8 mouse cellular contexts compared by ENCODE assay signal in genomic region chr10:84019381-84019780, GRCm38 (mm10).
A peak's percentile ranks its signal among the peaks of the same experiment; 100 is the strongest.
DNase-seq lines count a peak whose midpoint lies in the region; ATAC-seq and TF ChIP-seq lines count a peak whose summit lies in the region.

No protein-coding gene starts in this region.

- no peaks in the 10 kb centered on the region for H3K9me3 ChIP-seq in intestine, embryonic 14.5 days (ENCODE audit: control insufficient read depth, low read length)
- H3K9me3 ChIP-seq in intestine, embryonic 16.5 days (ENCODE audit: control insufficient read depth, low read length), result no peaks in the 10 kb centered on the region
- no peaks in the 10 kb centered on the region for H3K9me3 ChIP-seq in kidney, embryonic 16.5 days (ENCODE audit: low read length)
- no peaks in the 10 kb centered on the region for H3K9me3 ChIP-seq in limb, embryonic 14.5 days (ENCODE audit: control insufficient read depth, low read length)
- H3K9me3 ChIP-seq in neural tube, embryonic 13.5 days, result no peaks in the 10 kb centered on the region

- no peak for ATAC-seq in intestine, embryonic 14.5 days (replicated peaks; ENCODE audit: low FRiP score, low TSS enrichment, low read depth)
- ATAC-seq in intestine, embryonic 16.5 days, result no peak
- no peak for ATAC-seq in kidney, embryonic 16.5 days (ENCODE audit: low FRiP score, low TSS enrichment)
- no peak for ATAC-seq in limb, embryonic 14.5 days (ENCODE audit: low FRiP score, low read depth)
- peak; percentile 47; the same call in 1 of the 2 replicates for ATAC-seq in neural tube, embryonic 13.5 days (ENCODE audit: low read depth)

- H3K9ac ChIP-seq in intestine, embryonic 14.5 days (ENCODE audit: low read length), result no peak overlapping the region
- H3K9ac ChIP-seq in intestine, embryonic 16.5 days (ENCODE audit: low read depth, low read length), result no peak overlapping the region
- no peak overlapping the region for H3K9ac ChIP-seq in kidney, embryonic 16.5 days (replicated peaks; ENCODE audit: low read length)
- no peak overlapping the region for H3K9ac ChIP-seq in limb, embryonic 14.5 days (ENCODE audit: low read depth, low read length, severe bottlenecking)
- H3K9ac ChIP-seq in neural tube, embryonic 13.5 days, result no peak overlapping the region

- H3K4me3 ChIP-seq in intestine, embryonic 14.5 days (ENCODE audit: low read depth, low read length), result no peak overlapping the region
- no peak overlapping the region for H3K4me3 ChIP-seq in intestine, embryonic 16.5 days (ENCODE audit: low read length)
- H3K4me3 ChIP-seq in kidney, embryonic 16.5 days (ENCODE audit: low read length), result no peak overlapping the region
- no peak overlapping the region for H3K4me3 ChIP-seq in limb, embryonic 14.5 days (replicated peaks; ENCODE audit: low read length)
- no peak overlapping the region for H3K4me3 ChIP-seq in neural tube, embryonic 13.5 days

- peak overlapping the region; percentile 14; the same call in 1 of the 2 replicates for H3K4me2 ChIP-seq in intestine, embryonic 14.5 days (ENCODE audit: low read length)
- H3K4me2 ChIP-seq in intestine, embryonic 16.5 days (ENCODE audit: low read depth, low read length), result no peak overlapping the region
- H3K4me2 ChIP-seq in kidney, embryonic 16.5 days (replicated peaks; ENCODE audit: low read depth, low read length), result peak overlapping the region; percentile 18; the same call in 1 of the 2 replicates
- 0 out of 2 replicates have a peak overlapping the region, but pooled peaks have one; percentile 3 for H3K4me2 ChIP-seq in limb, embryonic 14.5 days (replicated peaks; ENCODE audit: low read depth, low read length, severe bottlenecking)
- H3K4me2 ChIP-seq in neural tube, embryonic 13.5 days, result 0 out of 2 replicates have a peak overlapping the region, but pooled peaks have one; percentile 20

- DNase-seq in intestine, embryonic 14.5 days (ENCODE audit: low spot score), result peak; percentile 69
- peak; percentile 57 for DNase-seq in cerebellum, adult 11 months
- peak; percentile 69 for DNase-seq in forelimb bud, embryonic 11.5 days (ENCODE audit: low read depth, low spot score)
- peak; percentile 80 for DNase-seq in limb, embryonic 14.5 days (ENCODE audit: low spot score)
- peak; percentile 58 for DNase-seq in thymus, postnatal 0 days (ENCODE audit: low spot score)

- H3K27ac ChIP-seq in intestine, embryonic 14.5 days (ENCODE audit: low read depth), result no peak overlapping the region
- H3K27ac ChIP-seq in intestine, embryonic 16.5 days (ENCODE audit: low read length), result no peak overlapping the region
- H3K27ac ChIP-seq in kidney, embryonic 16.5 days (ENCODE audit: low read length), result no peak overlapping the region
- no peak overlapping the region for H3K27ac ChIP-seq in limb, embryonic 14.5 days (replicated peaks; ENCODE audit: low read depth, low read length)
- H3K27ac ChIP-seq in neural tube, embryonic 13.5 days (replicated peaks), result no peak overlapping the region

- TF ChIP-seq POLR2A in limb, embryonic 14.5 days (IDR thresholded peaks at IDR 0.05; ENCODE audit: borderline replicate concordance, extremely low read depth, insufficient read depth, insufficient read length), result no peak

- peaks cover 7% of the 10 kb centered on the region for H3K4me1 ChIP-seq in intestine, embryonic 14.5 days (replicated peaks; ENCODE audit: control insufficient read depth, insufficient read depth, low read length)
- no peaks in the 10 kb centered on the region for H3K4me1 ChIP-seq in intestine, embryonic 16.5 days (ENCODE audit: control insufficient read depth, insufficient read depth, low read length)
- H3K4me1 ChIP-seq in kidney, embryonic 16.5 days (ENCODE audit: insufficient read depth, low read length), result peaks cover 13% of the 10 kb centered on the region; the same call in 1 of the 2 replicates
- no peaks in the 10 kb centered on the region for H3K4me1 ChIP-seq in limb, embryonic 14.5 days (ENCODE audit: control insufficient read depth, insufficient read depth, low read length)
- H3K4me1 ChIP-seq in neural tube, embryonic 13.5 days (replicated peaks), result no peaks in the 10 kb centered on the region; the same call in 1 of the 2 replicates

- no peaks in the 10 kb centered on the region for H3K36me3 ChIP-seq in intestine, embryonic 14.5 days (ENCODE audit: control insufficient read depth, insufficient read depth, low read length)
- H3K36me3 ChIP-seq in intestine, embryonic 16.5 days (ENCODE audit: control insufficient read depth, insufficient read depth, low read length), result no peaks in the 10 kb centered on the region
- no peaks in the 10 kb centered on the region for H3K36me3 ChIP-seq in kidney, embryonic 16.5 days (ENCODE audit: insufficient read depth, low read length)
- no peaks in the 10 kb centered on the region for H3K36me3 ChIP-seq in limb, embryonic 14.5 days (ENCODE audit: control insufficient read depth, insufficient read depth, low read length)
- no peaks in the 10 kb centered on the region for H3K36me3 ChIP-seq in neural tube, embryonic 13.5 days

- H3K27me3 ChIP-seq in intestine, embryonic 14.5 days (replicated peaks; ENCODE audit: control insufficient read depth, insufficient read depth, low read length), result no peaks in the 10 kb centered on the region
- H3K27me3 ChIP-seq in intestine, embryonic 16.5 days (replicated peaks; ENCODE audit: control insufficient read depth, insufficient read depth, low read length), result no peaks in the 10 kb centered on the region
- no peaks in the 10 kb centered on the region for H3K27me3 ChIP-seq in kidney, embryonic 16.5 days (ENCODE audit: insufficient read depth, low read length)
- no peaks in the 10 kb centered on the region for H3K27me3 ChIP-seq in limb, embryonic 14.5 days (ENCODE audit: control insufficient read depth, insufficient read depth, low read length)
- no peaks in the 10 kb centered on the region; the same call in 1 of the 2 replicates for H3K27me3 ChIP-seq in neural tube, embryonic 13.5 days

- WGBS in intestine, embryonic 14.5 days, result 20% methylated on average over 9 of the region's 9 CpGs
- WGBS in intestine, embryonic 16.5 days, result 19% methylated on average over 9 of the region's 9 CpGs
- WGBS in kidney, embryonic 16.5 days, result 15% methylated on average over 9 of the region's 9 CpGs
- WGBS in limb, embryonic 14.5 days, result 17% methylated on average over 9 of the region's 9 CpGs
- 6% methylated on average over 9 of the region's 9 CpGs for WGBS in neural tube, embryonic 13.5 days
